7 mouse cellular contexts compared by ENCODE assay signal in the genomic region with DNA sequence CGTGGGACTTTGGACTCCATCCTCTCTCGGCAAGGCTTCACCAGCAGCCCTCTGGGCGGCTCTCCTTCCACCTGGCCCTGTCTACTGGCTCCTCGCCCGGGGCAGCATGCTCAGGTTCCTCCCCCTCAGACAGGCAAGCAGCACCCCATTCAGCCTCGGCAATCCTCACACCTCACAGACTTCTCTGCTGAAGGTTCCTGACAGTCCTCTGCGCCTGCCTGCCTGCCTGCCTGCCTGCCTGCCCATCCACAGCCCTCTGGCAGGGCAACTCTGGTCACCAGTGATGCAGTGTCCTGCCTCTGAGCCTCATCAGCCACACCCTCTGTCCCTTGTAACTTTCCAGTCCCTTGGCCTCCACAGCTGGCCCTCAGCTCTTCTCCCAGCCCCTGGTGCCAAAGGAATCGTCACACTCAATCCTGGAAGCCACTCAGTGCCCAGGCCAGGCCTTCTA. TPM values are rescaled to one million over a fixed set of nuclear protein-coding genes. Genes with fewer than 3 reads are reported as not detected.
DNase-seq lines count a peak whose midpoint lies in the region.

No protein-coding gene starts in this region.

- DNase-seq in 3134 (ENCODE audit: extremely low read depth, insufficient read length, low spot score): peak; percentile 62
- DNase-seq in adrenal gland, postnatal 10 days: peak; percentile 75
- peak; percentile 62 to 68 for DNase-seq in heart, adult 9 months (ENCODE audit: low spot score in 2 of 2)
- peak; percentile 84 for DNase-seq in kidney, postnatal 14 days
- peak; percentile 36 for DNase-seq in ovary, postnatal 14 days (ENCODE audit: low spot score)
- DNase-seq in spleen, postnatal 36 days (ENCODE audit: low spot score in 2 of 2): no peak
- DNase-seq in thymus, adult 18-20 months: no peak

RNA-seq across cellular contexts. Expression of a gene that starts 39.8 kb away (rescaled TPM):
- 10 to 100 TPM; 82.8 to 91.1 TPM for total RNA-seq in adrenal gland, postnatal 10 days (2021)

Comparison
In these comparisons a context has a peak if more than half of its experiments do, and no peak if none do; other contexts are left out.
1. DNase-seq: peak in 3134 (single experiment), adrenal gland, postnatal 10 days (single experiment), heart, adult 9 months (2 of 2), kidney, postnatal 14 days (single experiment) and ovary, postnatal 14 days (single experiment); none in spleen, postnatal 36 days (0 of 2) and thymus, adult 18-20 months (0 of 2).